Mouse (Mus musculus) cerebellum, adult 8-10 months (tissue): ENCODE results near the gene Cacna1s.

ENCODE experiments used
- DNase-seq: peaks from one replicate; pipeline ENCODE4 v3.0.0; 2022

Cacna1s gene

GRCm38 (mm10) chr1:136055771-136056170 lies 3.2 kb downstream of the Cacna1s start:
- no peak for DNase-seq

- no peak for DNase-seq
Measured at GRCm38 (mm10) chr1:136058594-136058993, 6.0 kb downstream of the Cacna1s start.

- peak; percentile 81 for DNase-seq
Measured at GRCm38 (mm10) chr1:136061041-136061789, 8.7 kb downstream of the Cacna1s start.

GRCm38 (mm10) chr1:136061790-136062141 lies 9.2 kb downstream of the Cacna1s start:
- DNase-seq: no peak

GRCm38 (mm10) chr1:136063991-136064390 lies 11.4 kb downstream of the Cacna1s start:
- no peak for DNase-seq

GRCm38 (mm10) chr1:136066621-136067020 lies 14.1 kb downstream of the Cacna1s start:
- no peak for DNase-seq

- no peak for DNase-seq
Measured at GRCm38 (mm10) chr1:136067579-136067978, 15.0 kb downstream of the Cacna1s start.

- DNase-seq: peak; percentile 51
Measured at GRCm38 (mm10) chr1:136076086-136076485, 23.5 kb downstream of the Cacna1s start.

- no peak for DNase-seq
Measured at GRCm38 (mm10) chr1:136077656-136078055, 25.1 kb downstream of the Cacna1s start.

- no peak for DNase-seq
Measured at GRCm38 (mm10) chr1:136081161-136081560, 28.6 kb downstream of the Cacna1s start.

GRCm38 (mm10) chr1:136085988-136086685 lies 33.6 kb downstream of the Cacna1s start:
- no peak for DNase-seq

GRCm38 (mm10) chr1:136089368-136090165 lies 37.0 kb downstream of the Cacna1s start:
- no peak for DNase-seq

- DNase-seq: no peak
Measured at GRCm38 (mm10) chr1:136093726-136094125, 41.2 kb downstream of the Cacna1s start.

GRCm38 (mm10) chr1:136094807-136095206 lies 42.3 kb downstream of the Cacna1s start:
- no peak for DNase-seq

GRCm38 (mm10) chr1:136102094-136102493 lies 49.5 kb downstream of the Cacna1s start:
- no peak for DNase-seq

GRCm38 (mm10) chr1:136102551-136102950 lies 50.0 kb downstream of the Cacna1s start:
- DNase-seq: no peak

GRCm38 (mm10) chr1:136102981-136103380 lies 50.4 kb downstream of the Cacna1s start:
- DNase-seq: no peak

- DNase-seq: no peak
Measured at GRCm38 (mm10) chr1:136103696-136104095, 51.1 kb downstream of the Cacna1s start.

- DNase-seq: no peak
Measured at GRCm38 (mm10) chr1:136104741-136105140, 52.2 kb downstream of the Cacna1s start.

- no peak for DNase-seq
Measured at GRCm38 (mm10) chr1:136109464-136109863, 56.9 kb downstream of the Cacna1s start.

GRCm38 (mm10) chr1:136116183-136116582 lies 63.6 kb downstream of the Cacna1s start:
- DNase-seq: no peak

- no peak for DNase-seq
Measured at GRCm38 (mm10) chr1:136117069-136117468, 64.5 kb downstream of the Cacna1s start.

GRCm38 (mm10) chr1:136118875-136119274 lies 66.3 kb downstream of the Cacna1s start:
- DNase-seq: no peak
